Mouse (Mus musculus): ENCODE results near the gene Pigk.
"Not testable (repeated sequence)": the region's sequence is repeated elsewhere in the genome, so short reads cannot be mapped to it uniquely, and the experiment has no call there.

Pigk gene

GRCm38 (mm10) chr3:152764516-152765312, 50.8 kb downstream of the Pigk start:
- DNase-seq (ENCODE audit: low spot score in 2 of 2): no peak

GRCm38 (mm10) chr3:152767485-152767884, 53.6 kb downstream of the Pigk start:
- no peak for DNase-seq (ENCODE audit: low spot score in 2 of 2)

GRCm38 (mm10) chr3:152770056-152770455, 56.2 kb downstream of the Pigk start:
- DNase-seq (ENCODE audit: low spot score in 2 of 2): no peak

- no peak for DNase-seq (ENCODE audit: low spot score in 2 of 2)
These were observed 62.5 kb downstream of the Pigk start for GRCm38 (mm10) chr3:152776363-152776762.

GRCm38 (mm10) chr3:152776872-152777540, 63.1 kb downstream of the Pigk start:
- no peak for DNase-seq (ENCODE audit: low spot score in 2 of 2)

GRCm38 (mm10) chr3:152779819-152780218, 65.9 kb downstream of the Pigk start:
- DNase-seq (ENCODE audit: low spot score in 2 of 2): no peak

GRCm38 (mm10) chr3:152783792-152784191, 69.9 kb downstream of the Pigk start:
- peak in 1 of 2 experiments; percentile 66 for DNase-seq (ENCODE audit: low spot score in 2 of 2)

- not testable (repeated sequence) for DNase-seq (ENCODE audit: low spot score in 2 of 2)
These were observed 70.5 kb downstream of the Pigk start for GRCm38 (mm10) chr3:152784353-152784752.

GRCm38 (mm10) chr3:152788301-152788953, 74.5 kb downstream of the Pigk start:
- DNase-seq (ENCODE audit: low spot score in 2 of 2): not testable (repeated sequence)

- no peak for DNase-seq (ENCODE audit: low spot score in 2 of 2)
These were observed 78.7 kb downstream of the Pigk start for GRCm38 (mm10) chr3:152792601-152793000.

- DNase-seq (ENCODE audit: low spot score in 2 of 2): no peak
These were observed 79.1 kb downstream of the Pigk start for GRCm38 (mm10) chr3:152793006-152793405.

- no peak for DNase-seq (ENCODE audit: low spot score in 2 of 2)
These were observed 82.3 kb downstream of the Pigk start for GRCm38 (mm10) chr3:152796216-152796615.

- DNase-seq (ENCODE audit: low spot score in 2 of 2): no peak
These were observed 83.5 kb downstream of the Pigk start for GRCm38 (mm10) chr3:152797354-152797753.

- DNase-seq (ENCODE audit: low spot score in 2 of 2): peak in 1 of 2 experiments; percentile 28
These were observed 86.0 kb downstream of the Pigk start for GRCm38 (mm10) chr3:152799738-152800431.

GRCm38 (mm10) chr3:152813905-152814304, 100.0 kb downstream of the Pigk start:
- no peak for DNase-seq (ENCODE audit: low spot score in 2 of 2)

GRCm38 (mm10) chr3:152815110-152815509, 101.2 kb downstream of the Pigk start:
- no peak for DNase-seq (ENCODE audit: low spot score in 2 of 2)

- no peak for DNase-seq (ENCODE audit: low spot score in 2 of 2)
These were observed 106.5 kb downstream of the Pigk start for GRCm38 (mm10) chr3:152820406-152820805.

- no peak for DNase-seq (ENCODE audit: low spot score in 2 of 2)
These were observed 107.3 kb downstream of the Pigk start for GRCm38 (mm10) chr3:152821202-152821601.

GRCm38 (mm10) chr3:152831377-152831776, 117.5 kb downstream of the Pigk start:
- no peak for DNase-seq (ENCODE audit: low spot score in 2 of 2)

- DNase-seq (ENCODE audit: low spot score in 2 of 2): no peak
These were observed 118.1 kb downstream of the Pigk start for GRCm38 (mm10) chr3:152831974-152832373.

- no peak for DNase-seq (ENCODE audit: low spot score in 2 of 2)
These were observed 118.5 kb downstream of the Pigk start for GRCm38 (mm10) chr3:152832436-152832835.

GRCm38 (mm10) chr3:152837407-152837806, 123.5 kb downstream of the Pigk start:
- DNase-seq (ENCODE audit: low spot score in 2 of 2): no peak

Measured in left cerebral cortex, adult 9 months (tissue).